Mouse (Mus musculus): ENCODE measurements around the gene Nomo1.

The Nomo1 gene

DNA sequence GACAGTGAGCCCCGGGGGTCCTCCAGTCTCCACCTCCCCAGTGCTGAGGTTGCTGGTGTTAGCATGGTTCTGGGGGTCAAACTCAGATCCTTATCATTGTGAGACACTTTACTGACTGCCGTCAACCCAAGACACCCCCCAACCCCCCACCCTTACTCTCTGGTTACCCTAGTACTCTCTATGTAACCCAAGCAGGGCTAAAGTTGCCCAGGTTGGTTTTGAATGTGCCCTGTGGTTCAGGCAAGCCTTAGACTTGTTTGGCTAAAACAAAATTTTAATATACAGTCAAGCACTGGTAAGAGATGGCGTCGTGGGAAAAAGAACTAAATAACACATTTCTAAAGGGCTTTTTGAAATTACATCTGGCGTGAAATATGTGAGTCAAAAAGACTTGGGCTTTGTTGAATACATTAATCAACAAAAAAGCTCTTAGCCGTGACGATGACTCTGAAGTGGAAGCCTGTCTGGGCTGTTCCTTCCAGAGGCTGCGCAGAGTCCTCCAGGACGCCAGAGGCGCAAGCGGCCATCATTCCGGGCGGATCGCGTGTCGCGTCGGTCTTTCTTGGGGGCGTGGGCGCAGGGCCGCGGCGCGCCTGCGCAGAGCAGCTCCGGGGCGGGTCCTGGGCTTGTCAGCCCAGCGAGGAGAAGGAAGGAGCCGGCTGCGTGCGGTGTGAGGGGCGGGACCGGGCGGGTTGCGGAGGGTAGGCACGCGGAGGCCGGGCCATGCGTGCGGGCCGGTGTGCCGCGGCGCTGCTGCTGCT is at the start of gene Nomo1:
Gene Nomo1 (plus strand): TSS at position 590 of the 761 bp plus-strand sequence.
- DNase-seq, result peak; percentile 97 to 98

DNA sequence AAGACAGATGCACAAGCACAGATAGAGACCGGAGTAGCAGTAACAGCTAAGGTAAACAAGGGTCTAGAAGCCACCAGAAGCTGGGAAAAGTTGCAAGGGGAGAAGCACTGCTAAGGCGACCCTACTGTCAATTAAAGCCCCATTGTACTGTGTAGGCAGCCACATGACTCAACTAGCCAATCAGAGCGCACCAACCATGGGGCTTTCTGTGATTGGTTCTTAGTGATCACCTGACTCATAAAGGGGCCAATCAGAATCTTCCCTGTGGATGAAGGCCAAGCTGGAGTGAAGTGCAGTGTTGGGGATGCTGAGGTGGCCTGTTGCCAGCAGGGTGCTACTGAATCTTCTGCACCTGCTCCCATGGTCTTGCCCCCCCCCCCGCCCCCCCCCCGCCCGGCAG is 46.6 kb upstream of the Nomo1 start:
- no peak for DNase-seq

DNA sequence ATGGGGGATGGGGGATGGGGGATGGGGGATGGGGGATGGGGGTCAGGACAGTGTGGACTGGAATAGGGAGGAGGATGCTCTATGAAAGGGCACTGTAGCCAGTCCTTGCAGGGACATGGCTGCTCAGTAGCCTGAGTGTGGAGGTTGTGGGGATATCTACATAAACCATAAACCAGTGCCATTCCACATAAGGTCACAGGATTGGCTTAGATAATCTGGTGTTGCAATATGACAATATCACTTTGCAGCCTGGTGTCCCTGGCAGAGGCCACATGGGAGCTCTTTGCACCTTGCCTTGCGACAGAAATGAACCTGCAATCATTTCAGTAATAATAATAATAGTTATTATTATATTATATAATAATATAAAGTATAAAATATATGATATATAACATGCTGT is 45.2 kb upstream of the Nomo1 start:
- DNase-seq, result no peak

DNA sequence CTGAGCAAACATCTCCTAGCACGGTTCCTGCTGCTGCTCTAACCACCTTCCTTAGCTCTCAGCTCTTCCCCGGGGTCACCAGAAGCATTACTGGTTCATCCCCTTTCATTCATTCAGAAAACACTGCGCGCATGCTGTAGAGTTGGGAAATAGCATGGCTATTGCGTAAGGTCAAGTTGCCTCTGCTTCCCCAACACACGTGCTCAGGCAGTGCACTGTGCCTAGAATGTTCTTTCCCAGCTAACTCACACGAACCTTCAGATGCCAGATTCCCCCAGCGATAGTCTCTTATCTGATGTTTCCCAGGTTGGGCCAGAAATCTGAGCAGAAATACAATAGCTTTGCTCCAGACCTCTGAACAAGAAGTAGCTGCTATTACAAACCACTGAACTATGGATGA is 41.0 kb upstream of the Nomo1 start:
- no peak for DNase-seq

DNA sequence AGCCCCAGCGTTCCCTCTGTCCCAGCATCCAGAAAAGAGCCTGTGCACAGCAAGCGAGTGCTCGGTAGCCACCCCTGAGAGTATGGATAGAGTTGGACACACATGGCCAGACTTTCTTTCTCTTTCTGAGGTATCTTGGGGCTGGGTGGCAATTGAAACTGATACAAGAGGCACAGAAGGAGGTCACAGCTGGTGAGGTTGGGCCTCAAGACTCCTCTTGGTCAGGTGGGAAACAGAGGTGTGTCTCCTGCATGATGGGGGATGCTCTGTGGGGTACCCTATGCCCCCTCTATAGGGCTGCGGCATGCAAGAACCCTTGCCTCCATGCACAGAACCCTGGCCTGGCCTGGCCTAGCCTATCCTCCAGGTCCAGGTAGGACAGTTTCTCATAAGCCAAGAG is 32.9 kb upstream of the Nomo1 start:
- DNase-seq, result no peak

DNA sequence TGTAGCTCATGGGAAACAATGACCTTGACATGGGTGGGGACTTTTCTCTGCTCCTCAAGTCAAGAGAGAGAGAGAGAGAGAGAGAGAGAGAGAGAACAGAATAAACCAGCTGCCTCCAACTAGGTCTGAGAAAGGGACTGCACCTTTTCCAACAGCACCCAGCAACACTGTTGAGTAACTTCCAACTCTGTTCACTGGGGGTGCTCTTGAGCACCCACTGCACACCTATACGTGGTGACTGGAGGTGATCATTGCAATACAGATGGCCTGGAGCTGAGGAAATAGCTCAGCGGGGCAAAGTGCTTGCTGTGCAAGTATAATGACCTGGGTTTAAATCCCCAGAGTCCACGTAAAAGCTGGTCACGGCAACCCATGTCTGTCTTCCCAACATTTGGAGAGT is 30.8 kb upstream of the Nomo1 start:
- DNase-seq, result no peak

DNA sequence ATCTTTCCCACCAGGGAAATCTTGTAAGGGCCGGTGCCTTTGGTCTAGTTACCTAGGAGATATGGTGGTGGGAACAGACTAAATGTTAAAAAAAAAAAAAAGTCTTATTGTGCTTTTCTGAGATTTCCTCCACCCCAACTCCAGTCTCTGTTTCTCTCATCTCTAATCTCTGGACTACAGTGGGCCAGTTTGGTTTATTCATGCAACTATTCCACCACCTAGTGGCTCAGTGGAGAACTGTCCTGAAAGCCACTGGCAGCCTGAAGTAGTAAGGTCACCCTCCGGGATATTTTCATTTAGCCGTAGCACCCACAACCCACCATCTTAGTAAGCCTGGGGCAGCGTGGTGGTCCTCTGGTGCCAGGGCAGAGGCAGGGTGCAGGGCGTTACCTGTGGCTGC is 23.9 kb upstream of the Nomo1 start:
- DNase-seq, result peak; percentile 82 to 85

DNA sequence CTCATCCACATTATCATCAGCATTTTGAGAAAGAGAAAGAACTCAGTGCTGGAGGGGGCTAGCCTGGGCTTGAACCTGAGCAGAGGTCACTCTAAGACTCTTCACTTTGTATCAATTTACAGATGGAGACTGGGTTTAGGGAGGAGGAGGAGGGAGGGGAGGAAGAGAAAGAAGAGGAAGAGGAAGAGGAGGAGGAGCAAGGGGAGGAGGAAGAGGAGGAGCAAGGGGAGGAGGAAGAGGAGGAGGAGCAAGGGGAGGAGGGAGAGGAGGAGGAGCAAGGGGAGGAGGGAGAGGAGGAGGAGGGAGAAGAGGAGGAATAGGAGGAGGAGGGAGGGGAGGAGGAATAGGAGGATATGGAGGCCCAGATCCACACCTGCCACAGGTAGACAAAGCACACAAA is 21.4 kb upstream of the Nomo1 start:
- no peak for DNase-seq

DNA sequence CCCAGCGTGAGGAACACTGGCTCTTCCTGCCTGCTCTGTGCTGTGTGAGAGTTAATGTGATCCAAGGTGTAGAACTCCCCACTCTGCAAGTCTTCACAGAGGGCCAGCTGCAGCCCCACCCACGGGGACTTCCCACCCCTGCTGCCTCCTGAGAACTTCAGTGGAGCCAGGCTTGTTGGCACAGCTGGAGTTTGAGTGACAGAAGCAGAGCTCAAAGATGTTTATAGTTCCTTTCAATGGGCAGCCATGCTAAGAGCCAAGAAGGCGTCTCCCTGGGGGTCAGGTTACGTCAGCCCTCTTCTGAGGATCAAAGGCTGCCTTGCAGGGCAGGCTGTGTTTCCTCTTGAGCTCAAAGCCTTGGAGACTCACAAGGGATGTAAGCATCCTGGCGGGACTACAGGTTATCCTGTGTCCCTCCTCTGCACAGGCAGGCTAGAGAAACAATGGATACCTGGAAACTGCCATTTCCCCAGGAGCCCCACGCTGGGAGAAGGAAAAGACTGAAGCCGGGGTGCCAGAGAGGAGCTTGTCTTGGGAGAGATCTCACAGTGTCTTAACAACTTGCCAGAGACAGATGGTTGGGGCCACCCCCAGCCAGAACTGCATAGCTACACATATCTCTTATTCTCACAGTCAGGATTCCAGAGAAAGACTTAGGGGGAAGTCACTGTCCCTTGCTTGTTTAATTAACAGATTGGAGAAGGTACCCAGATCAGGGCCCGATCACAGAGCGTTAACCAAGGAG is 20.1 kb upstream of the Nomo1 start:
- no peak for DNase-seq

DNA sequence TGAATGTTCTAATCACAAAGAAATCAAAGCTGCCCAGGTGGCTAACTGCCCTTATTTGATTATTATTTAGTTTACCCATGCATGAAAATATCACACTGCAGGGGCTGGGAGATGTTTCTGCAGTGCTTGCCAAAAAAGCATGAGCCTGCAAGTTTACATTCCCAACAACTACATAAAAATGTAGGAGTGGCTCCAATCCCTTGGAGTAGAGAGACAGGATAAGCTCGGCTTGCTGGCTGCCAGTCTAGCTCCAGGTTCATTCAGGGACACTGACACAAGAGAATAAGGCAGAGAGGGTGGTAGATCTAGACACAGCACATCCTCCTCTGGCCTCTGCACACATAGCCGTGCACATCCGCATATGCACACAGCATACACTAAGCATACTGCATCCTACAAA is 13.9 kb upstream of the Nomo1 start:
- no peak for DNase-seq

DNA sequence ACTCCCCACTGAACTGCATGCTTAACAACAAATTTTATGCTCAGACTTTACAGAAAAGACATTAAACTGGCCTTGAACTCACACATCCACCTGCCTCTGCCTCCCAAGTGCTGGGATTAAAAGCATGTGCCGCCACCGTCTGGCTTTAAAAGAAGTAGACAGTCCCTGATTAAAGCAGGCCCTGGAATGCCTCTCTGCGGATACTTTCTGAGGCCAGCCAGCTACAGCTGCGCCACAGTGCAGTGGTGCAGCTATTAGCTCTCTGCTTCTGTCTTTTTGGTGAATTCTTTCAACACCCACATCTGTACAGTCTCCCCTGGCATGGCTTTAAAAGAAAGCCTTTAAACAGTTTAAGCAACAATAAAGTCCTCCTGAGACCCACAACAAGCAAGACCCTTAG is 11.5 kb upstream of the Nomo1 start:
- no peak for DNase-seq

DNA sequence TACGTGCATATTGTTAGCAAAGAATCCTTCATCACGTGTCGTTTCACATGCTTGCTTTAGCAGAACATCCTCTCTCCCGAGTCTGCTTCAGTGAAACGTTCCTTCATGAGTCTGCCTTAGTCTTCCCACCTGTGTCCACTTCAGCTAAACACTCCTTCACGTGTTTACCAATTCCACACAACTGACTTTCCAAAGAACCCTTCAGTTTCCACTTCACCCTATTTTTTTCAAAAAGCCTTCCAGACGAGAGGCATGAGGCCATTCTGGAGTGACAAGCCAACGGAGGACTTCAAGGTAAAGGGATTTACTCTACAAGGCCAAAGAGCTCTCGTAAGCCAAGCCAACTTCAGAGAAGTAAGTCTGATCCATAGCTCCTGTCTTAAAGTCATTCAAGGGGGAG is 8.1 kb upstream of the Nomo1 start:
- DNase-seq, result no peak

DNA sequence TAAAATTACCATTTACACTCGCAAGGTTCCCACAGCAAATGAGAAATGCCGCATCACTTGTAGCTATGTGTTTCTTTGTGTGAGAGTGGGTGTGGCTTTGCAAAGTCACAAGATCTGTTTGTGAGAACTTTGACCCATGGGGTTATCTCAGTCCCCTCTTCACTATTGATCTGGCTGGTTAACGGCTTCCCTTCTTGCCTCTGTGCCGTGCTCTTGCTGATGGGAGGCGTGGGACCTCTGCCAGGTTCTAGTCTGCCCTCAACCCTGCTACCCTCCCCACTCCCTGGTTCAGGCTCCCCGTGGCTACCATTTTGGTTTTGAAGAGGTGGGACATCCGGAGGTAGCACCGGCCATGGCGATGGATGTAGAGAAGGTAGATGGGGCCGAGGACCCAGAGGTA is 4.8 kb upstream of the Nomo1 start:
- no peak for DNase-seq

DNA sequence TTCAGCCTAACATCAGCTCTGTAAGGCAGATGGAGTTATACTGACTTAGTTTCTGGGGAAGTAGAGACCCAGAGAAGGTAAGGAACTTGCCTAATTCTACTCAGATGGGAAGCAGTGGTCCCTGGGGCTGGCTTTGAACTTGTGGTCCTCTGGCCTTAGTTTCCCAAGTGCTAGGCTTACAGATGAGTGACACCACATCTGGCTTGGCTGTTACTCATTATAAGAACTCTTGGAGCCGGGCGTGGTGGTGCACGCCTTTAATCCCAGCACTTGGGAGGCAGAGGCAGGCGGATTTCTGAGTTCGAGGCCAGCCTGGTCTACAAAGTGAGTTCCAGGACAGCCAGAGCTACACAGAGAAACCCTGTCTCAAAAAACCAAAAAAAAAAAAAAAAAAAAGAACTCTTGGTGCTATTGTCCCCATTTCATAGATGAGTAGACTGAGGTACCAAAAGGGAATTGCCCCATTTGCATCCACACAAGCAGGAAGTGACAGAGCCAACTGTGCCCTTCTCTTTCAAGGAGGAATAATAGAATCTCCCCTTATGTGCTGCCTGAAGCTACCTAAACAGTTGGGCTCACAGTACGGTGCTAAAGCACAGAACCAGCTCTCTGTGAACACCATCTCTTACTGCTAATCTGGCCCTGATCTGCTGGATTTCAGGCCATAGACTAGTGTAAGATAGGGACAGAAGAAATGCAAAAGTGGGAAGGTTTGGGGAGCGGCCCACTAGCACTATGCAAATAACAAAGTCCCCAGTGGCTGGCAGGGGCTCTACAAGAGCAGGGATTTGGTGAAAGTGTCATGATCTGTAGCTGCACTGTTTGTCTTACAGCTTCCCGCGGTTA is 4.0 kb upstream of the Nomo1 start:
- no peak for DNase-seq

DNA sequence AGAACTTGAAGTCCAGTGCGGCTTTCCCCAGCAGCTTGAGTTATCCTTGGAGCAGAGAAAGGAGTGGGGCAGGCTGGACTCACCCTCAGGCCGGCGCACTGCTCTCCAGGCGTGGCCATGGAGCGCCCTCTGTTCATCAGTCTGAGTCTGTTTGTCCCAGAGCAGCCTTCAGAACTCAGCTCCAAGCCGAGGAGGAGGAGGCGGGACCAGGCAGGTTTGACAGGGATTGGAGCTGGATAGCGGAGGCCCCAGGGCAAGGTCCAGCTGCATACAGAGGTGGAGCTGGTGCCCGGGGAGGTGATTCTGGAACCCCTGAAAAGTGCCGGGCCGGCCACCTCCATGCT is 3.4 kb upstream of the Nomo1 start, which contains the start of gene Abcc6:
Gene Abcc6 (minus strand): TSS at position 158 of the 344 bp plus-strand sequence.
- DNase-seq, result no peak

DNA sequence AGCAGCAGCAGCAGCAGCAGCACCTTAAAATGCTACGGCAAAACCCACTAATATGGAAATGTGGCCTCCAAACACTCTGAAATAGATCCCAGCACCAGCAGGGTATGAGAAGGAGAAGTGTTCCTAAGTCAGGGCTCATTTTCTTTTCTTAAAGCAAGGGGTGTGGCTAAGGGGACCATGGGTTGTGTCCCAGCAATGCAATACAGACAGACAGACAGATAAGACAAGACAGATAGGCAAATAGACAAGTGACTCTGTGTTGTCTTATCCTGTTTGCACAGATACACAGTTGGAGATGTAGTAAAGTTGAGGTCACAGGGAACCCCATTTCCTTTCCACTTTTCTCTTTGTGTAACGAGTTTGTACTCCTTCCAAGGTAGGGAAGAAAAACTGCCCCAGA is 2.4 kb upstream of the Nomo1 start:
- DNase-seq, result no peak

DNA sequence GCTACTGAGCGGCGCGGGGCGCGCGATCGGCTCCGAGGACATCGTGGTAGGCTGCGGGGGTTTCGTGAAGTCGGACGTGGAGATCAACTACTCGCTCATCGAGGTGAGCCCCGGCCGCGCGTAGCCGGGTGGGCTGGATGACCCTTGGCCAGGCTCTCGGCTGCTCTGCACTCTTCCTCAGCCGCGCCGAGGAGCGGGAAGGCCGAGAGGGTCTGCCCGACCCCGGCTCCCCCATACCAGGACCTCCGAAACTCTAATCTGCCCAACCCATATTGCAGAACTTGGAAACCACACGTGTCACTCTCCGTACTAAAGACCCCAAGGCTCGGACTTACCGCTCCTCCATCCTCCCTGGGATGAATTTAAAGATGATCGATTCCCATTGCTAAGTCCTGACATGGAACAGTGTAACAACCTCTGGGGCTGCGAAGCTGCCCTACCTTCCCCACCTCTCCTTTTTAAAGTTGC is 406 bp downstream of the Nomo1 start:
- no peak for DNase-seq

DNA sequence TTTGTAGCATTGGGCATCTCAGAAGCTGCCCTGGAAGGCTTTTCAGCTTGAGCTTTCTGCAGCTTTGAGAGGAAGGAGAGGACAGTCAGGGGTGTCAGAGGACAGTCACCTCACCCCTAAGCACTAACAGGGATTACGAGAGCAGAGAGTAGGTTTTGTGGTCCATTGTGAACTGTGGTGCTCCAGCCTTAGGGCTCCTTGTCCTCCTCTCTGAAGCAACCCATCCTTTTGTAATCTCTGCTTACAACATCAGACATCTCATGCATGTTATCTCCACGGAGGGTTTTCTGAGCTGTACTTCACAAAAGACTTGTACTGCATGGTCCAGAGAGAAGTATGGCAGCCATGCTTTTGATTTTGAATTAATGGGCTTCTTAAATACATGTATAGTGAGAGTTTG is 1.5 kb downstream of the Nomo1 start:
- no peak for DNase-seq

DNA sequence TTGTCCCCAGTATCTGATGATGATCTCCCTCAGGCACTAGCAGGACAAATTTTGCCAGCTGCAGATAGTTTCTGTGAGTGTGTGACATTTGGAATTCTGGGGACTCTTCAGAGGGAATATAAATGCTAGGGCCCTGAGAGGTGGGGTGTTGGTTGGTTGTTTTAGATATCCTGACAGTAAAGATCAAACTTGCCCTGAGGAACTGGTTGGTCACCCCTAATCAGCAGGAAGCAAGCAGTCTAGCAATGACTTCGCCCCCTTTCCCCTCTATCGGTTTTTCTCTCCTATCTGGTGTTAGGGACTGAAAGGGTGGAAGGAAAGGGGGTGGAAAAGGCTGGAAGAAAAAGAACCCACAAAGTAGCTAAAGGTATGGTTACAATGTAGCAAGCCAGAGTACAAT is 2.0 kb downstream of the Nomo1 start:
- no peak for DNase-seq

DNA sequence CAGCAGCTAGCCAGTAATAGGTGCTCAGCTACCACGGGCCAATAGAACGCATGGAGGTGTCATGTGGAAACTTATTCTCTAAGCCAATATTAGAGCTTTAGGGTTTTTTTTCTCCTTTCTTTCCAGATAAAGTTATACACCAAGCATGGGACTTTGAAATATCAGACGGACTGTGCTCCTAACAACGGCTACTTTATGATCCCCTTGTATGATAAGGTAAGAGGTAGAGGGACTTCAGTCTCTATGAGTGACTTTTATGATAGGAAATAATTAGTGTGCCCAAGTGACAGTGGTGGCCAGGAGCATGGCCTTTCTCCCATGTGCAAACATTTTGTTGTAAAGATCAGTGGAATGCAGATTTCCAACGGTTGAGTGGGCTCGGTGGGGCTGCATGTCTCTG is 3.9 kb downstream of the Nomo1 start:
- no peak for DNase-seq

DNA sequence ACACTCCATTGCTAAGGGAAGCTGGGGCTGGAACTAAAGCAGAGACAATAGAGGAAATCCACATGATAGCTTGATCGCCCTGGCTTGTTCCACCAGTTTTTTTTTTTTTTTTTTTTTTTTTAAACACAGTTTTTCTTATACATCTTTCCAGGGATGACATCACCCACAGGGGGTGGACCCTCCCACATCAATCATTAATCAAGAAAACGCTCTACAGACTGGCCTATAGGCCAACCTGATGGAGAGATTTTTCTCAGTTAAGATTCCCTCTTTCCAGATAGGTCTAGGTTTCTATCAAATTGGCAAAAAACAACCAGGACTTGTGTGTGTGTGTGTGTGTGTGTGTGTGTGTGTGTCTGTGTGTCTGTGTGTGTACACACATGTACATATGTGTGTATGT is 6.4 kb downstream of the Nomo1 start:
- DNase-seq, result no peak

DNA sequence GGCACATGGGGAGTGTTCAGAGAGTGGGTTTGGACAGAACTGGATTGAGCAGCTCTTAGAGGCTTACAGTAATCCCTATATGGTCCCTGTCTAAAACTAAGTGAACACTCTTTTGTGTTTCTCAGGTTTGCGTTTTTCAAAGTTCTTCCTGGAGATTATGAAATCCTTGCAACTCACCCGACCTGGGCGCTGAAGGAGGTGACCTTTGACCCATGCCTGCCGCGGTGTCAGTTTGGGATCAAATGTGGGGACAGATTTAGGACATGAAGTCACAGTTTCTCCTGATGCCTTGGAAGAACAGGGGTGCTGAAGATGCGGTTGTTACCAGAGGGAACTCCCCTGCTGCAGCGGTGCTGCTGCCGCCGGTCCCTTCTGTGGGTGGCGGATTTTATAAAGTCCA is 10.6 kb downstream of the Nomo1 start:
- no peak for DNase-seq

DNA sequence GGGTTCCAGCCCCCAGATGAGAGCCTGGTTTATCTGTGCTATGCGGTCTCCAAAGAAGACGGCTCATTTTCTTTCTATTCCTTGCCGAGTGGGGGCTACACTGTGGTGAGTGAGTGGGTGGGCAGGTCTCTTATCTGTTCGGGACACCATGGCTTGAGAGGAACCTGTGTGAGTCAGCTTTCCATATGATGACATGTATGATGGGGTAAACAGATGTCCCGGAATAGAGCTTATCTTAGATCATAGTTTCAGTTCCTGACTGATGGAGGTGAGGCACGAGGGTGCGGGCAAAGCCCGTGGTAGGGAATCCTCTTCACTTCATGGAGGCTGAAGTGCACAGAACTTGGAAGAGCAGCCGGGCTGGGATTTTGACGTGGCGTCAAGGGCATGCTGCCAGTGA is 12.4 kb downstream of the Nomo1 start:
- no peak for DNase-seq

Data from cerebellum, postnatal 14 days (tissue).